Mouse (Mus musculus) lung, embryonic 14.5 days (tissue): ENCODE results near the gene Tmem63a. TPM values are rescaled to one million over a fixed set of nuclear protein-coding genes. Genes with fewer than 3 reads are reported as not detected.

ENCODE experiments used
- ATAC-seq: fragments of 200-750 bp; cut with Nextera tagmentation; 2 replicates; pipeline ENCODE4 v1.8.0; 2017; ENCODE audit warnings: mild to moderate bottlenecking, moderate TSS enrichment, moderate library complexity; ENCODE audit not compliant: insufficient read depth
- DNase-seq: peaks from one replicate; pipeline ENCODE4 v3.0.0-alpha.2; 2015
- H3K27ac ChIP-seq: fragments of 300-500 bp; sonication (generic); 2 replicates; pipeline ENCODE4 v1.5.1; 2014; ENCODE audit warnings: low read depth, mild to moderate bottlenecking, moderate library complexity
- H3K27me3 ChIP-seq: fragments of 300-500 bp; sonication (generic); 2 replicates; pipeline ENCODE4 v1.6.1; 2014; ENCODE audit warnings: low read length, control low read depth; ENCODE audit not compliant: insufficient read depth
- H3K36me3 ChIP-seq: fragments of 300-500 bp; sonication (generic); 2 replicates; pipeline ENCODE4 v1.6.1; 2014; ENCODE audit warnings: control low read depth; ENCODE audit not compliant: insufficient read depth
- H3K4me1 ChIP-seq: fragments of 300-500 bp; sonication (generic); 2 replicates; pipeline ENCODE4 v1.6.1; 2014; ENCODE audit warnings: antibody characterized with exemption, control low read depth; ENCODE audit not compliant: insufficient read depth
- H3K4me2 ChIP-seq: fragments of 300-500 bp; sonication (generic); 2 replicates; pipeline ENCODE4 v1.6.1; 2014; ENCODE audit warnings: mild to moderate bottlenecking
- H3K4me3 ChIP-seq: fragments of 300-500 bp; sonication (generic); 2 replicates; pipeline ENCODE4 v1.5.1; 2014; ENCODE audit warnings: low read depth, low read length
- H3K9ac ChIP-seq: fragments of 300-500 bp; sonication (generic); 2 replicates; pipeline ENCODE4 v1.6.1; 2014
- H3K9me3 ChIP-seq: fragments of 300-500 bp; sonication (generic); 2 replicates; pipeline ENCODE4 v1.6.1; 2016; ENCODE audit warnings: low read depth, low read length, control low read depth
- CTCF ChIP-seq: IDR thresholded peaks from 2 replicates; pipeline ENCODE4 v1.5.1; 2016; ENCODE audit warnings: antibody characterized with exemption, low read depth
- WGBS: fragments of 180-500 bp; shearing (Covaris S2); extraction: QIAGEN DNeasy Blood & Tissue Kit; methylation state at CpG from one replicate; pipeline ENCODE4 v1.1.7; 2014; 5-methylcytosine and 5-hydroxymethylcytosine counted together
- polyA plus RNA-seq: library from polyadenylated mRNA; unstranded; fragments of >200 nt; fragmentation: Nextera tagmentation; extraction: Ambion mirVana; gene quantifications from 2 replicates; pipeline ENCODE4 v1.2.1, GENCODE M21; 2014

Tmem63a gene
- polyA plus RNA-seq, 1 experiment from 2014 or later, result 10.9 TPM

GRCm38 (mm10) chr1:180911653-180912287 lies 30.4 kb upstream of the Tmem63a start:
- WGBS, result 54% methylated on average over 20 of the region's 20 CpGs

DNA sequence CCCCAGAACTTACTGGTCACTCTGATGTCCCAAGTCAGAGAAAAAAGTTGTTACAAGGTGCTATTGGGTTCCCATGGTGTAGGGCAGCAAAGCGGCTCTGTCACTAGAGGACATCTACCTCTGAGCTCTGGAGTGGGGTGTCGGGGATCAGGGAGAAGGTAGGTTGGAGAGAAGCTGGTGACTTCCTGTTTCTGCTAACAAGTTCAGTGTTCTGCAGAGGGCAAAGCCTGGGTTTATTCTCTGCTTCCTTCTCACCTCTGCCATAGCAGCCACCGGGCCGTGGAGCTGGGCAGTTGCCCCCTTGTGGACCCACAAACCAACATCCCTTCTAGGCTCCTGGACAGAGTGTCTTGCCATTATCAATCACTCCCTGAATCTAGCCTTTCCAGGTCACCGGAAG lies 29.4 kb upstream of the Tmem63a start:
- Histone ChIP-seq H3K9ac (no peak overlapping the region), H3K4me2 (no peak overlapping the region), H3K4me3 (no peak overlapping the region), H3K9me3 (no peaks in the 10 kb centered on the region), H3K4me1 (no peaks in the 10 kb centered on the region), H3K27ac (no peak overlapping the region), H3K36me3 (peaks cover 15% of the 10 kb centered on the region), H3K27me3 (no peaks in the 10 kb centered on the region)
- no peak for TF ChIP-seq CTCF
- no peak for DNase-seq
- ATAC-seq, result no peak
- WGBS, result 70% methylated on average over 5 of the region's 5 CpGs

More at GRCm38 (mm10) chr1:180911653-180912287, 30.4 kb upstream of the Tmem63a start:
- no peak for TF ChIP-seq CTCF
- no peaks in the 10 kb centered on the region for H3K4me1 ChIP-seq
- DNase-seq, result no peak
- no peaks in the 10 kb centered on the region for H3K27me3 ChIP-seq
- no peak overlapping the region for H3K27ac ChIP-seq
- ATAC-seq, result no peak
- H3K4me3 ChIP-seq, result no peak overlapping the region
- no peak overlapping the region for H3K9ac ChIP-seq
- H3K4me2 ChIP-seq, result peak overlapping the region; percentile 1; the same call in 1 of the 2 replicates
- H3K36me3 ChIP-seq, result peaks cover 25% of the 10 kb centered on the region
- H3K9me3 ChIP-seq, result no peaks in the 10 kb centered on the region

DNA sequence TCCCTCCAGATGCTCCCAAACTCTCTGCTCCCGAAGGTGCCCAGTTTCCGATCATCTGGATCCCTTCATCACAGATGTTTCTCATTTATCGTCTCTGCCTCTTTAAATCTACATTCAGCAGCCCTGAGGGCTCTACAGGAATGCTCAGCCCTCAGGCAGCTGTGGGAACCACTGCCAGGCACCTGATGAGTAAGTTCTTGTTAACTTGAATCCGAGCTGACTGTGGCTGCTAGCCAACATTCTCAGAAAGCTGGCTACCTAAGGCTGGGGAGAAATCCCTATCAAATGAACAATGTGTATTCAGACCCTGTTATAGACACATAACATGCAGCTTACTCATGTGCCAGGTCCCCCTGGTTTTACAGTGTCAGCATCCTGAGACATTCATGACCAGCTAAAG lies 28.3 kb upstream of the Tmem63a start:
- no peak overlapping the region for H3K27ac ChIP-seq
- 32% methylated on average over 4 of the region's 4 CpGs for WGBS
- ATAC-seq, result no peak
- H3K9me3 ChIP-seq, result no peaks in the 10 kb centered on the region
- TF ChIP-seq CTCF, result no peak
- H3K27me3 ChIP-seq, result no peaks in the 10 kb centered on the region
- DNase-seq, result peak; percentile 51
- H3K4me3 ChIP-seq, result no peak overlapping the region
- H3K4me2 ChIP-seq, result no peak overlapping the region
- H3K36me3 ChIP-seq, result peaks cover 5% of the 10 kb centered on the region; the same call in 1 of the 2 replicates
- no peaks in the 10 kb centered on the region for H3K4me1 ChIP-seq
- no peak overlapping the region for H3K9ac ChIP-seq

DNA sequence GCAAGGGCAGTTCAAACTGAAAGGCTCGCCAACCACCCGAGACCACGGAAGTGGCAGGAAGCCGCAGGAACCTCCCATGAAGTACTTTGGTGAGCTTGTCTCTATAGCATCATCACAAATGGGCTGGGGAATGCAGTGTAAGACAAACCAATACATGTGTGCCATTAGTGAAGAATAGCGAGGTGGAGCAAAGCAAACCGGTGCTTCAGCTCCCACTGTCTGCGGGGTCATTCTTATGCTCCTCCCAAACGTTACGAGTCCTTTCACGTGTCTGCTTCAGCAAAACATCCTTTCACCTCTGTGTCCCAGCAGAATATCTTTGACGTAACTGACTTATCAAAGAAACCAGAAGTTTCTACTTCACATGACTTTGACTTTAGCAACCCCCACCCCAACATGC lies 25.7 kb upstream of the Tmem63a start:
- no peak overlapping the region for H3K27ac ChIP-seq
- no peaks in the 10 kb centered on the region for H3K27me3 ChIP-seq
- 82% methylated on average over 11 of the region's 11 CpGs for WGBS
- DNase-seq (no peak), ATAC-seq (no peak)
- no peak overlapping the region for H3K9ac ChIP-seq
- TF ChIP-seq CTCF, result no peak
- no peak overlapping the region for H3K4me2 ChIP-seq
- no peaks in the 10 kb centered on the region for H3K9me3 ChIP-seq
- H3K4me1 ChIP-seq, result no peaks in the 10 kb centered on the region
- no peaks in the 10 kb centered on the region for H3K36me3 ChIP-seq
- no peak overlapping the region for H3K4me3 ChIP-seq

- Histone ChIP-seq H3K4me2 (no peak overlapping the region), H3K9ac (no peak overlapping the region), H3K4me3 (no peak overlapping the region), H3K27me3 (no peaks in the 10 kb centered on the region), H3K36me3 (no peaks in the 10 kb centered on the region), H3K9me3 (no peaks in the 10 kb centered on the region), H3K27ac (no peak overlapping the region), H3K4me1 (no peaks in the 10 kb centered on the region)
- ATAC-seq, result no peak
- no peak for DNase-seq
- 7% methylated on average over 1 of the region's 1 CpGs for WGBS
- no peak for TF ChIP-seq CTCF
These were observed 25.1 kb upstream of the Tmem63a start for GRCm38 (mm10) chr1:180917053-180917452.

DNA sequence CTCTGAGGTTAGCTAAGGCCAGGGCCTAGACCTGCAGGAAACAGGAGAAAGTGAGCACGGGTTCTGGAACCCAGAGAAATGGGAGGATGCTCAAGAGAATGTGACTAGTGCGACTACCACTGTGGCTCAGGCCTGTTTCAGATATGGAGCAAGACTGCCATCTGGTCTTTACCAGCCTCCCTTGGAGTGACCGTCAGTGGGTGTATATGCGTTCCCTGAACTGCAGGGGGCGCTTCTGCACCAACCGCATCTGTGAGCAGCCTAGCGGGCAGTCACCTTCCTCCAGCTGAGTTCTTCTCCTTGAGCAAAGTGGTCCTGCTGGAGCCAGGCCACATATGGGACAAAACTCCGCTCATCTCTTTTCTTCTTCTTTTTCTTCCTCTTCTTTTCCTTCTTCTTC lies 22.5 kb upstream of the Tmem63a start:
- Histone ChIP-seq H3K4me3 (no peak overlapping the region), H3K4me1 (no peaks in the 10 kb centered on the region), H3K9ac (no peak overlapping the region), H3K27ac (no peak overlapping the region), H3K27me3 (no peaks in the 10 kb centered on the region), H3K9me3 (no peaks in the 10 kb centered on the region), H3K36me3 (no peaks in the 10 kb centered on the region), H3K4me2 (no peak overlapping the region)
- WGBS, result 29% methylated on average over 8 of the region's 8 CpGs
- peak; percentile 60 for DNase-seq
- ATAC-seq, result 0 out of 2 replicates have a peak, but pooled peaks have one; percentile 8
- peak; percentile 72 for TF ChIP-seq CTCF

- DNase-seq (no peak), ATAC-seq (no peak)
- no peak overlapping the region for H3K4me2 ChIP-seq
- no peak overlapping the region for H3K9ac ChIP-seq
- H3K4me1 ChIP-seq, result no peaks in the 10 kb centered on the region
- no peak overlapping the region for H3K27ac ChIP-seq
- WGBS, result 71% methylated on average over 6 of the region's 6 CpGs
- no peak for TF ChIP-seq CTCF
- H3K9me3 ChIP-seq, result no peaks in the 10 kb centered on the region
- H3K36me3 ChIP-seq, result no peaks in the 10 kb centered on the region
- no peaks in the 10 kb centered on the region for H3K27me3 ChIP-seq
- no peak overlapping the region for H3K4me3 ChIP-seq
These were observed 19.7 kb upstream of the Tmem63a start for GRCm38 (mm10) chr1:180922273-180923048.
